Mouse (Mus musculus): ENCODE results near the gene Rec8. TPM values are rescaled to one million over a fixed set of nuclear protein-coding genes. Genes with fewer than 3 reads are reported as not detected.
A peak's percentile ranks its signal among the peaks of the same experiment; 100 is the strongest.

The Rec8 gene
- 8.6 and 9.0 TPM in 2 replicates for polyA plus RNA-seq (2014; fragmentation: Nextera tagmentation; extraction: Ambion mirVana)

DNA sequence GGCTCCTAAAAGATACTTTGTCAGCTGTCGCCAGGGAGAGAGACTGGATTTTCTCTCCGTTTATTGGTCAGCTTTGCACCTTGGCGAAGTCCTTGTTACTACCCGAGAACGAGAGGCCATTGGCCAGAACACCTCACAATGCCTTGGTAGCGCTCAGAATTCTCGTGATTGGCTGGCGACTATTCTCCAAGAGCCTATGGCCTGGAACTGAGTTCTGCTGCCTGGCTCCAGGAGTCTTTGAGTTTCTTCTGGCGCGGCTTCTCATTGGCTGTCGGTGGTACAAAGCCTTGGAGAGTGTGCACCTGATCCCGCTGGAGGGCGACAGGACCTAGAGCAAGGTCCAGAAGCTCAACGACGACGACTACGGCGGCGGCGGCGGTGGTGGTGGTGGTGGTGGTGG, at the start of gene Rec8:
Gene Rec8 (plus strand): TSS at position 216 of the 400 bp plus-strand sequence.
- 21% methylated on average over 21 of the region's 21 CpGs for WGBS
- DNase-seq (ENCODE audit: low spot score) (peak; percentile 44), ATAC-seq (ENCODE audit: low FRiP score) (peak; percentile 78)
- Histone ChIP-seq H3K9ac (peak within 1 kb of the TSS; percentile 40), H3K4me1 (replicated peaks; ENCODE audit: control insufficient read depth, insufficient read depth, low read length) (no peaks in the 10 kb centered on the region), H3K4me2 (replicated peaks) (peak within 1 kb of the TSS; percentile 39), H3K4me3 (replicated peaks; ENCODE audit: low read length) (peak within 1 kb of the TSS; percentile 28), H3K27me3 (ENCODE audit: control insufficient read depth, insufficient read depth, low read length) (no peaks in the 10 kb centered on the region), H3K27ac (no peak within 1 kb of the TSS), H3K9me3 (ENCODE audit: control insufficient read depth, low read length) (no peaks in the 10 kb centered on the region), H3K36me3 (replicated peaks; ENCODE audit: control insufficient read depth, insufficient read depth) (no peaks in the 10 kb centered on the region)

- 98% methylated on average over 2 of the region's 2 CpGs for WGBS
Observed at GRCm38 (mm10) chr14:55570588-55570987, 47.2 kb upstream of the Rec8 start.

DNA sequence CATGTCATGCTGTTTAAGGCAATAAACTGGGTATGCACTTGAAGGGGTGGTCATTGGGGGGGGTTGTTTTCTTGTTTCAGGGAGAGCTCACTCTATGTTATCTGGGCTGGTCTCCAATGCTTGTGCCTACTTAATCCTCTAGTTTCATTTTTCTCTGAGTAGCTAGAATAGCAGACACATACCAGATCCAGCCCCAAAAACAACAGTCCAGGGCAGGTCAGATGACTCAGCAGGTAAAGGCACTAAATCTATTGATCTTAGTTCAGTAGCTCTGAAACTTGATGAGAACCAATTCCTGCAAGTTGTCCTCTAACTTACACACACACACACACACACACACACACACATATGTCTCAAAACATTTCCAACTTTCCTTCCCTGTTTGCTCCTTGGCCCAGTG, 46.1 kb upstream of the Rec8 start:
- no peak overlapping the region for H3K9ac ChIP-seq
- H3K36me3 ChIP-seq (replicated peaks; ENCODE audit: control insufficient read depth, insufficient read depth) = peaks cover 38% of the 10 kb centered on the region
- H3K27me3 ChIP-seq (ENCODE audit: control insufficient read depth, insufficient read depth, low read length) = no peaks in the 10 kb centered on the region
- H3K9me3 ChIP-seq (ENCODE audit: control insufficient read depth, low read length) = no peaks in the 10 kb centered on the region
- H3K4me2 ChIP-seq (replicated peaks) = no peak overlapping the region
- H3K4me3 ChIP-seq (replicated peaks; ENCODE audit: low read length) = no peak overlapping the region
- ATAC-seq (ENCODE audit: low FRiP score) (no peak), DNase-seq (ENCODE audit: low spot score) (no peak)
- no peaks in the 10 kb centered on the region for H3K4me1 ChIP-seq (replicated peaks; ENCODE audit: control insufficient read depth, insufficient read depth, low read length)
- no peak overlapping the region for H3K27ac ChIP-seq

More at GRCm38 (mm10) chr14:55570588-55570987, 47.2 kb upstream of the Rec8 start:
- Histone ChIP-seq H3K4me3 (replicated peaks; ENCODE audit: low read length) (no peak overlapping the region), H3K27me3 (ENCODE audit: control insufficient read depth, insufficient read depth, low read length) (no peaks in the 10 kb centered on the region), H3K27ac (no peak overlapping the region), H3K4me1 (replicated peaks; ENCODE audit: control insufficient read depth, insufficient read depth, low read length) (no peaks in the 10 kb centered on the region), H3K36me3 (replicated peaks; ENCODE audit: control insufficient read depth, insufficient read depth) (peaks cover 50% of the 10 kb centered on the region), H3K9ac (no peak overlapping the region), H3K4me2 (replicated peaks) (no peak overlapping the region), H3K9me3 (ENCODE audit: control insufficient read depth, low read length) (no peaks in the 10 kb centered on the region)
- no peak for ATAC-seq (ENCODE audit: low FRiP score)
- no peak for DNase-seq (ENCODE audit: low spot score)

- Histone ChIP-seq H3K36me3 (replicated peaks; ENCODE audit: control insufficient read depth, insufficient read depth) (peaks cover 7% of the 10 kb centered on the region; the same call in 1 of the 2 replicates), H3K9me3 (ENCODE audit: control insufficient read depth, low read length) (no peaks in the 10 kb centered on the region), H3K27ac (no peak within 1 kb of the TSS), H3K9ac (no peak within 1 kb of the TSS), H3K4me1 (replicated peaks; ENCODE audit: control insufficient read depth, insufficient read depth, low read length) (peaks cover 10% of the 10 kb centered on the region), H3K4me3 (replicated peaks; ENCODE audit: low read length) (no peak within 1 kb of the TSS), H3K27me3 (ENCODE audit: control insufficient read depth, insufficient read depth, low read length) (no peaks in the 10 kb centered on the region), H3K4me2 (replicated peaks) (no peak within 1 kb of the TSS)
- ATAC-seq (ENCODE audit: low FRiP score) (no peak), DNase-seq (ENCODE audit: low spot score) (no peak)
- 80% methylated on average over 8 of the region's 8 CpGs for WGBS
Observed at GRCm38 (mm10) chr14:55575302-55575701, 42.5 kb upstream of the Rec8 start, which contains the start of gene Fitm1. Gene Fitm1, plus strand, starts transcription at chr14:55575617.

DNA sequence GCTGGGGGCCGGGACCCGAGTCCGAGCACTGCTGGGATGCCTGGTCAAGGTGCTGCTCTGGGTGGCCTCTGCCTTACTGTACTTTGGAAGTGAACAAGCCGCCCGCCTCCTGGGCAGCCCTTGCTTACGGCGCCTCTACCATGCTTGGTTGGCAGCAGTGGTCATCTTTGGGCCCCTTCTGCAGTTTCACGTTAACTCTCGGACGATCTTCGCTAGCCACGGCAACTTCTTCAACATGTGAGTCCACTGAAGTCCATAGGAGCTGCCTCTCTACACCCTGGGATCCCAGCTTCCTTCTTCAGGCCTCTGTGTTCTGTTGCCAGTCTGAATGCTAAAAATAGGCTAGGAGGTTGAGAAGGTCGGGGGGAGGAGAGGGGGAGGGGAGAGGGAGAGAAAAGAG, 42.1 kb upstream of the Rec8 start:
- peaks cover 7% of the 10 kb centered on the region; the same call in 1 of the 2 replicates for H3K36me3 ChIP-seq (replicated peaks; ENCODE audit: control insufficient read depth, insufficient read depth)
- no peaks in the 10 kb centered on the region for H3K9me3 ChIP-seq (ENCODE audit: control insufficient read depth, low read length)
- no peak for DNase-seq (ENCODE audit: low spot score)
- H3K4me1 ChIP-seq (replicated peaks; ENCODE audit: control insufficient read depth, insufficient read depth, low read length) = peaks cover 10% of the 10 kb centered on the region
- no peak overlapping the region for H3K4me2 ChIP-seq (replicated peaks)
- ATAC-seq (ENCODE audit: low FRiP score) = no peak
- H3K27me3 ChIP-seq (ENCODE audit: control insufficient read depth, insufficient read depth, low read length) = no peaks in the 10 kb centered on the region
- H3K9ac ChIP-seq = no peak overlapping the region
- 77% methylated on average over 13 of the region's 13 CpGs for WGBS
- H3K27ac ChIP-seq = no peak overlapping the region
- H3K4me3 ChIP-seq (replicated peaks; ENCODE audit: low read length) = no peak overlapping the region

- Histone ChIP-seq H3K4me2 (replicated peaks) (no peak overlapping the region), H3K9ac (no peak overlapping the region), H3K27ac (no peak overlapping the region), H3K9me3 (ENCODE audit: control insufficient read depth, low read length) (no peaks in the 10 kb centered on the region), H3K4me1 (replicated peaks; ENCODE audit: control insufficient read depth, insufficient read depth, low read length) (peaks cover 10% of the 10 kb centered on the region), H3K36me3 (replicated peaks; ENCODE audit: control insufficient read depth, insufficient read depth) (peaks cover 8% of the 10 kb centered on the region; the same call in 1 of the 2 replicates), H3K27me3 (ENCODE audit: control insufficient read depth, insufficient read depth, low read length) (no peaks in the 10 kb centered on the region), H3K4me3 (replicated peaks; ENCODE audit: low read length) (no peak overlapping the region)
- DNase-seq (ENCODE audit: low spot score) (no peak), ATAC-seq (ENCODE audit: low FRiP score) (no peak)
- 81% methylated on average over 16 of the region's 16 CpGs for WGBS
Observed at GRCm38 (mm10) chr14:55576376-55576775, 41.5 kb upstream of the Rec8 start.

- ATAC-seq (ENCODE audit: low FRiP score) = peak; percentile 93
Observed at GRCm38 (mm10) chr14:55577871-55578667, 39.8 kb upstream of the Rec8 start, which contains the start of gene Psme1. Gene Psme1, plus strand, starts transcription at chr14:55578123.

GRCm38 (mm10) chr14:55578668-55579269, 39.1 kb upstream of the Rec8 start:
- no peaks in the 10 kb centered on the region for H3K9me3 ChIP-seq (ENCODE audit: control insufficient read depth, low read length)
- H3K9ac ChIP-seq = peak overlapping the region; percentile 94
- peak; percentile 36 for DNase-seq (ENCODE audit: low spot score)
- H3K27me3 ChIP-seq (ENCODE audit: control insufficient read depth, insufficient read depth, low read length) = no peaks in the 10 kb centered on the region
- peak overlapping the region; percentile 97 for H3K4me2 ChIP-seq (replicated peaks)
- H3K27ac ChIP-seq = peak overlapping the region; percentile 91
- no peak for ATAC-seq (ENCODE audit: low FRiP score)
- peaks cover 17% of the 10 kb centered on the region; the same call in 1 of the 2 replicates for H3K36me3 ChIP-seq (replicated peaks; ENCODE audit: control insufficient read depth, insufficient read depth)
- WGBS = 33% methylated on average over 6 of the region's 6 CpGs
- peak overlapping the region; percentile 75 for H3K4me3 ChIP-seq (replicated peaks; ENCODE audit: low read length)
- peaks cover 10% of the 10 kb centered on the region for H3K4me1 ChIP-seq (replicated peaks; ENCODE audit: control insufficient read depth, insufficient read depth, low read length)

More at GRCm38 (mm10) chr14:55577871-55578667, 39.8 kb upstream of the Rec8 start, which contains the start of gene Psme1:
- under 1% methylated on average over 32 of the region's 32 CpGs for WGBS
- no peaks in the 10 kb centered on the region for H3K27me3 ChIP-seq (ENCODE audit: control insufficient read depth, insufficient read depth, low read length)
- peak within 1 kb of the TSS; percentile 91 for H3K27ac ChIP-seq
- H3K9me3 ChIP-seq (ENCODE audit: control insufficient read depth, low read length) = no peaks in the 10 kb centered on the region
- H3K4me3 ChIP-seq (replicated peaks; ENCODE audit: low read length) = peak within 1 kb of the TSS; percentile 75
- peak within 1 kb of the TSS; percentile 94 for H3K9ac ChIP-seq
- peak; percentile 75 for DNase-seq (ENCODE audit: low spot score)
- peak within 1 kb of the TSS; percentile 97 for H3K4me2 ChIP-seq (replicated peaks)
- H3K36me3 ChIP-seq (replicated peaks; ENCODE audit: control insufficient read depth, insufficient read depth) = peaks cover 17% of the 10 kb centered on the region; the same call in 1 of the 2 replicates
- H3K4me1 ChIP-seq (replicated peaks; ENCODE audit: control insufficient read depth, insufficient read depth, low read length) = peaks cover 10% of the 10 kb centered on the region

Measured in hindbrain, embryonic 14.5 days (tissue).